Mouse (Mus musculus) liver, embryonic 14.5 days (tissue): ENCODE measurements around the gene Sephs2. TPM values are rescaled to one million over a fixed set of nuclear protein-coding genes. Genes with fewer than 3 reads are reported as not detected.

ENCODE experiments used
- ATAC-seq: fragments of 200-750 bp; cut with Nextera tagmentation; 2 replicates; pipeline ENCODE4 v1.8.0; 2017; ENCODE audit warnings: moderate number of reproducible peaks, mild to moderate bottlenecking, moderate library complexity; ENCODE audit not compliant: insufficient read depth
- DNase-seq, 3 experiments: peaks; one replicate each; pipeline ENCODE4 v3.0.0-alpha.2; 2012 to 2013; ENCODE audit warnings: low read depth in 3 of 3, low spot score in 3 of 3
- H3K27ac ChIP-seq: fragments of 300-500 bp; sonication (generic); 2 replicates; pipeline ENCODE4 v1.5.1; 2014; ENCODE audit warnings: moderate library complexity, mild to moderate bottlenecking, control low read depth, inconsistent platforms
- H3K27me3 ChIP-seq: fragments of 300-500 bp; sonication (generic); 2 replicates; pipeline ENCODE4 v1.6.1; 2014; ENCODE audit warnings: mild to moderate bottlenecking, low read length, moderate library complexity; ENCODE audit not compliant: control insufficient read depth, insufficient read depth
- H3K36me3 ChIP-seq: fragments of 300-500 bp; sonication (generic); replicated peaks from 2 replicates; pipeline ENCODE4 v1.6.1; 2014; ENCODE audit warnings: low read depth; ENCODE audit not compliant: control insufficient read depth, insufficient read depth
- H3K4me1 ChIP-seq, 2 experiments: fragments of 200-500 bp in 1 of 2; fragments of 300-500 bp in 1 of 2; sonication (generic) in 1 of 2; replicated peaks; 2 replicates each; pipeline ENCODE4 v1.6.1; 2012 to 2014; ENCODE audit warnings: antibody characterized with exemption in 1 of 2, inconsistent platforms in 1 of 2, low read length in 1 of 2; ENCODE audit not compliant: control insufficient read depth in 2 of 2, insufficient read depth in 2 of 2
- H3K4me2 ChIP-seq: fragments of 300-500 bp; sonication (generic); 2 replicates; pipeline ENCODE4 v1.6.1; 2014; ENCODE audit warnings: low read depth, mild to moderate bottlenecking, control low read depth, moderate library complexity
- H3K4me3 ChIP-seq, 2 experiments: fragments of 200-500 bp in 1 of 2; fragments of 300-500 bp in 1 of 2; sonication (generic) in 1 of 2; 2 replicates each; pipeline ENCODE4 v1.5.1; 2012 to 2014; ENCODE audit warnings: low read depth in 2 of 2, low read length in 2 of 2, mild to moderate bottlenecking in 2 of 2, control low read depth in 1 of 2, inconsistent platforms in 1 of 2, moderate library complexity in 1 of 2; ENCODE audit not compliant: insufficient read depth in 1 of 2
- H3K9ac ChIP-seq: fragments of 300-500 bp; sonication (generic); replicated peaks from 2 replicates; pipeline ENCODE4 v1.6.1; 2014; ENCODE audit warnings: mild to moderate bottlenecking, control low read depth, moderate library complexity
- H3K9me3 ChIP-seq: fragments of 300-500 bp; sonication (generic); 2 replicates; pipeline ENCODE4 v1.6.1; 2016; ENCODE audit warnings: low read length, mixed read lengths; ENCODE audit not compliant: control insufficient read depth
- CTCF ChIP-seq: IDR thresholded peaks from 2 replicates; pipeline ENCODE4 v1.5.1; 2016; ENCODE audit warnings: antibody characterized with exemption, low read depth, control low read depth
- EP300 ChIP-seq: IDR thresholded peaks from 2 replicates; pipeline ENCODE4 v1.6.1; 2016; ENCODE audit warnings: antibody characterized with exemption, low read depth
- WGBS: fragments of 180-500 bp; shearing (Covaris S2); extraction: QIAGEN DNeasy Blood & Tissue Kit; methylation state at CpG from one replicate; pipeline ENCODE4 v1.1.7; 2014; ENCODE audit not compliant: insufficient replicate concordance; 5-methylcytosine and 5-hydroxymethylcytosine counted together
- polyA plus RNA-seq, 2 experiments: library from polyadenylated mRNA; depleted of rRNA in 1 of 2; stranded (reverse) in 1 of 2; unstranded in 1 of 2; fragments of >200 nt; fragmentation: Nextera tagmentation in 1 of 2; extraction: Ambion mirVana in 1 of 2; gene quantifications; 2 replicates each; pipeline versions ENCODE4 v1.2.1 to v1.2.3; 2012 to 2014

Gene Sephs2
- polyA plus RNA-seq, 2 experiments = 44.9 to 143 TPM

- peak overlapping the region; percentile 85 for H3K4me2 ChIP-seq
- no peaks in the 10 kb centered on the region for H3K27me3 ChIP-seq
- peaks cover 9 to 12% of the 10 kb centered on the region in 2 experiments for H3K4me1 ChIP-seq
- H3K36me3 ChIP-seq = peaks cover 17% of the 10 kb centered on the region
- 1% methylated on average over 9 of the region's 9 CpGs for WGBS
- DNase-seq = no peak
- peak overlapping the region; percentile 92 for H3K9ac ChIP-seq
- peak overlapping the region; percentile 85 for H3K27ac ChIP-seq
- H3K9me3 ChIP-seq = no peaks in the 10 kb centered on the region
- TF ChIP-seq CTCF = no peak
- TF ChIP-seq EP300 = no peak
- peak overlapping the region; percentile 91 to 92 for H3K4me3 ChIP-seq
- no peak for ATAC-seq
These were observed 40.1 kb downstream of the Sephs2 start for GRCm38 (mm10) chr7:127233765-127234164.

- peak overlapping the region; percentile 85 for H3K4me2 ChIP-seq
- peak; percentile 52 for ATAC-seq
- H3K27ac ChIP-seq = peak overlapping the region; percentile 85
- TF ChIP-seq EP300 = no peak
- TF ChIP-seq CTCF = no peak
- WGBS = under 1% methylated on average over 27 of the region's 27 CpGs
- peaks cover 10 to 13% of the 10 kb centered on the region in 2 experiments for H3K4me1 ChIP-seq
- H3K36me3 ChIP-seq = peaks cover 17% of the 10 kb centered on the region
- no peaks in the 10 kb centered on the region for H3K27me3 ChIP-seq
- peak overlapping the region; percentile 92 for H3K9ac ChIP-seq
- H3K4me3 ChIP-seq = peak overlapping the region; percentile 91 to 92
- DNase-seq = no peak
- no peaks in the 10 kb centered on the region for H3K9me3 ChIP-seq
These were observed 40.5 kb downstream of the Sephs2 start for GRCm38 (mm10) chr7:127233368-127233749.

- Histone ChIP-seq H3K27me3 (no peaks in the 10 kb centered on the region), H3K9ac (peak within 1 kb of the TSS; percentile 92), H3K36me3 (peaks cover 17% of the 10 kb centered on the region), H3K4me2 (peak within 1 kb of the TSS; percentile 85), H3K27ac (peak within 1 kb of the TSS; percentile 85), H3K4me3 (peak within 1 kb of the TSS; percentile 91 to 92), H3K4me1 (peaks cover 10 to 14% of the 10 kb centered on the region in 2 experiments), H3K9me3 (no peaks in the 10 kb centered on the region)
- ATAC-seq = peak; percentile 84
- peak in 2 of 3 experiments; percentile 37 to 67 for DNase-seq
- TF ChIP-seq CTCF (no peak), EP300 (no peak)
- under 1% methylated on average over 64 of the region's 64 CpGs for WGBS
These were observed 41.1 kb downstream of the Sephs2 start, which contains the start of the genes Zfp553 and Sept1 for GRCm38 (mm10) chr7:127232622-127233367. Gene Zfp553, plus strand, starts transcription at chr7:127233061. Gene Sept1, minus strand, starts transcription at chr7:127233130.

GRCm38 (mm10) chr7:127231826-127232621 is 41.8 kb downstream of the Sephs2 start:
- no peak for TF ChIP-seq EP300
- no peak for TF ChIP-seq CTCF
- Histone ChIP-seq H3K4me3 (peak overlapping the region; percentile 91 to 92), H3K9me3 (no peaks in the 10 kb centered on the region), H3K4me2 (peak overlapping the region; percentile 85), H3K36me3 (peaks cover 16% of the 10 kb centered on the region), H3K27me3 (no peaks in the 10 kb centered on the region), H3K27ac (peak overlapping the region; percentile 85), H3K9ac (peak overlapping the region; percentile 92), H3K4me1 (peaks cover 17 to 21% of the 10 kb centered on the region in 2 experiments)
- ATAC-seq = no peak
- DNase-seq = no peak
- 3% methylated on average over 20 of the region's 20 CpGs for WGBS

GRCm38 (mm10) chr7:127231376-127231775 is 42.5 kb downstream of the Sephs2 start:
- H3K27me3 ChIP-seq = no peaks in the 10 kb centered on the region
- H3K36me3 ChIP-seq = peaks cover 10% of the 10 kb centered on the region
- H3K9me3 ChIP-seq = no peaks in the 10 kb centered on the region
- no peak for TF ChIP-seq EP300
- no peak for TF ChIP-seq CTCF
- H3K4me3 ChIP-seq = peak overlapping the region; percentile 24 to 92
- peak overlapping the region; percentile 85 for H3K4me2 ChIP-seq
- H3K9ac ChIP-seq = peak overlapping the region; percentile 92
- DNase-seq (no peak), ATAC-seq (no peak)
- 42% methylated on average over 3 of the region's 3 CpGs for WGBS
- H3K4me1 ChIP-seq = peaks cover 22 to 27% of the 10 kb centered on the region in 2 experiments
- H3K27ac ChIP-seq = no peak overlapping the region; the same call in 1 of the 2 replicates
